Mouse (Mus musculus) bone marrow macrophage, adult 2 months (primary cell): ENCODE data around the gene Shank2.

Source experiments
- CTCF ChIP-seq: IDR thresholded peaks from 2 replicates; pipeline ENCODE4 v1.5.1; 2012; ENCODE audit warnings: low read depth, mild to moderate bottlenecking, low read length, moderate library complexity
- POLR2A ChIP-seq: IDR thresholded peaks from 2 replicates; pipeline ENCODE4 v1.6.1; 2012; ENCODE audit warnings: mild to moderate bottlenecking, low read depth, low read length, borderline replicate concordance

- TF ChIP-seq POLR2A: no peak
- TF ChIP-seq CTCF: no peak
These were observed 419.8 kb downstream of the Shank2 start for GRCm38 (mm10) chr7:144421478-144421877.
